Comparison of ENCODE assay signal across 18 mouse cellular contexts in the genomic region with DNA sequence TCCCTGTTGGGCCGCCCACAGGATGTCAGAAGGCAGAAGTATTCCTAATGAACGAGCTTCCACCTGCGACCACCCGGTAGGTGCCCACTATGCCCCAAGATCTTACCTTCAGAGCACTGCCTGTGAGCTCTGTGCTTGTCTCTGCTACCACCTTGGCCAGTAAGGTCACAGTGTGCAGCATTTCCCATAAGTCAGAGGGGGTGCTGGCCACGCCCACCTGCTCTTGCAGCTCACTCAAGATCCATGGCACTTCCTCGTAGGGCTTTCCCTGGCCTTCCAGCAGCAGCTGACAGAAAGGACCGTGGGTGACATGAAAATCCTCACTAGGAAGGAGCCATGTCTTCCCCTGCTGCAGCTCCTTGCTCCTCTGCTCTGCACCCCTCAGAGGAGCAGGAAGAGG. TPM values are rescaled to one million over a fixed set of nuclear protein-coding genes. Genes with fewer than 3 reads are reported as not detected.
DNase-seq lines count a peak whose midpoint lies in the region; ATAC-seq and TF ChIP-seq lines count a peak whose summit lies in the region.
"Had no signal": no experiment of that assay in that cellular context is flagged by ENCODE, and none has a peak within 500 bp of the region (broad histone marks: within the 10 kb centered on the region; RNA-seq: fewer than 3 reads in every experiment).

No protein-coding gene starts in this region.

- no peak overlapping the region for H3K27ac ChIP-seq in thymus, adult 2 months (ENCODE audit: control insufficient read depth, insufficient read depth, low read length)
- H3K27ac ChIP-seq in gastrocnemius, adult 2 months: no peak overlapping the region
- no peak overlapping the region for H3K27ac ChIP-seq in hindbrain, embryonic 16.5 days (ENCODE audit: low read depth, low read length)
- H3K27ac ChIP-seq: hindbrain, embryonic 13.5 days; liver, embryonic 14.5 days had no signal

- no peak overlapping the region for H3K4me2 ChIP-seq in hindbrain, embryonic 16.5 days (ENCODE audit: low read length)
- H3K4me2 ChIP-seq: hindbrain, embryonic 13.5 days had no signal

- DNase-seq in thymus, adult 2 months: peak; percentile 14
- DNase-seq in thymus, adult 18-20 months: no peak
- DNase-seq in ZHBTc4 (ENCODE audit: low read depth, low spot score): peak; percentile 80
- DNase-seq in lung, postnatal 36 days: peak; percentile 50
- DNase-seq in right cerebral cortex, postnatal 4 days: no peak
- DNase-seq in gastrocnemius, adult 2 months: no peak
- DNase-seq: cerebellum, adult 9-10 months; kidney, adult 9 months; midbrain, embryonic 14.5 days; retina, postnatal 1 day had no signal

- intact Hi-C loops in gastrocnemius, adult 2 months (cut with DNase I): no loop called here

- TF ChIP-seq CTCF in thymus, adult 2 months (IDR thresholded peaks at IDR 0.05; ENCODE audit: borderline replicate concordance, control insufficient read depth, extremely low read depth, insufficient read depth, low read length, poor library complexity): no peak
- TF ChIP-seq CTCF in gastrocnemius, adult 2 months (IDR thresholded peaks at IDR 0.05): no peak

- ATAC-seq in hindbrain, embryonic 16.5 days: no peak

- H3K9ac ChIP-seq in hindbrain, embryonic 16.5 days (ENCODE audit: low read depth, low read length): no peak overlapping the region
- H3K9ac ChIP-seq: hindbrain, embryonic 13.5 days; liver, embryonic 14.5 days had no signal

- peaks cover 4% of the 10 kb centered on the region; the same call in 1 of the 2 replicates for H3K4me1 ChIP-seq in thymus, adult 2 months (replicated peaks; ENCODE audit: control insufficient read depth, insufficient read depth, low read length)
- no peaks in the 10 kb centered on the region; the same call in 1 of the 2 replicates for H3K4me1 ChIP-seq in hindbrain, embryonic 16.5 days (ENCODE audit: control insufficient read depth, insufficient read depth, low read depth, low read length)
- H3K4me1 ChIP-seq: hindbrain, embryonic 13.5 days had no signal

- H3K27me3 ChIP-seq in thymus, adult 2 months (ENCODE audit: control insufficient read depth, insufficient read depth, low read length): no peaks in the 10 kb centered on the region
- no peaks in the 10 kb centered on the region for H3K27me3 ChIP-seq in hindbrain, embryonic 16.5 days (replicated peaks; ENCODE audit: control insufficient read depth, insufficient read depth, low read length)
- H3K27me3 ChIP-seq: hindbrain, embryonic 13.5 days had no signal

- no peaks in the 10 kb centered on the region for H3K9me3 ChIP-seq in hindbrain, embryonic 16.5 days (ENCODE audit: control insufficient read depth, low read length)
- H3K9me3 ChIP-seq: hindbrain, embryonic 13.5 days had no signal

- 32% methylated on average over 7 of the region's 7 CpGs for WGBS in thymus, adult 2 months
- WGBS in hindbrain, embryonic 16.5 days: 75% methylated on average over 7 of the region's 7 CpGs

- no peak overlapping the region for H3K4me3 ChIP-seq in thymus, adult 2 months (ENCODE audit: control insufficient read depth, insufficient read depth, low read length)
- no peak overlapping the region for H3K4me3 ChIP-seq in gastrocnemius, adult 2 months
- no peak overlapping the region for H3K4me3 ChIP-seq in hindbrain, embryonic 16.5 days (ENCODE audit: low read length)
- H3K4me3 ChIP-seq: hindbrain, embryonic 13.5 days had no signal

- no peak for TF ChIP-seq POLR2A in thymus, adult 2 months (IDR thresholded peaks at IDR 0.05; ENCODE audit: control insufficient read depth, extremely low read depth, insufficient read depth, low read length, poor library complexity)

- H3K36me3 ChIP-seq in thymus, adult 2 months (ENCODE audit: control insufficient read depth, insufficient read depth, low read length): no peaks in the 10 kb centered on the region
- no peaks in the 10 kb centered on the region for H3K36me3 ChIP-seq in hindbrain, embryonic 16.5 days (ENCODE audit: control insufficient read depth, insufficient read depth, low read length)
- H3K36me3 ChIP-seq: hindbrain, embryonic 13.5 days had no signal

RNA-seq across cellular contexts. Expression of a gene that starts 7.3 kb away (rescaled TPM):
- 0.30 and 0.31 TPM in 2 replicates for polyA plus RNA-seq in thymus, adult 2 months (2012; rRNA removed)
- total RNA-seq in gastrocnemius, adult 2 months (2021): not detected
- not detected in 2 replicates for polyA plus RNA-seq in hindbrain, embryonic 16.5 days (2015; fragmentation: Nextera tagmentation; extraction: Ambion mirVana)
- total RNA-seq: adrenal gland, adult 18-20 months; gastrocnemius, adult 18-20 months; layer of hippocampus, adult 8-10 months; left cerebral cortex, postnatal 25 days had no signal
- polyA plus RNA-seq: hindbrain, embryonic 13.5 days; midbrain, embryonic 14.5 days; neural tube, embryonic 11.5 days had no signal

RNA-seq across cellular contexts. Expression of a gene that starts 34.1 kb away (rescaled TPM):
- polyA plus RNA-seq in thymus, adult 2 months (2012; rRNA removed): 32.2 and 33.4 TPM in 2 replicates
- total RNA-seq in gastrocnemius, adult 2 months (2021): 10 to 100 TPM in 1 of 2 experiments, 1 to 10 TPM in 1; 8.3 to 11.4 TPM
- 26.5 and 29.8 TPM in 2 replicates for polyA plus RNA-seq in hindbrain, embryonic 16.5 days (2015; fragmentation: Nextera tagmentation; extraction: Ambion mirVana)

RNA-seq across cellular contexts. Expression of a gene that starts 43.2 kb away (rescaled TPM):
- polyA plus RNA-seq in thymus, adult 2 months (2012; rRNA removed): 111 and 140 TPM in 2 replicates
- 100 to 1,000 TPM; 340 to 569 TPM for total RNA-seq in gastrocnemius, adult 2 months (2021)
- 66.4 and 70.4 TPM in 2 replicates for polyA plus RNA-seq in hindbrain, embryonic 16.5 days (2015; fragmentation: Nextera tagmentation; extraction: Ambion mirVana)

RNA-seq across cellular contexts. Expression of a gene that starts 43.3 kb away (rescaled TPM):
- polyA plus RNA-seq in thymus, adult 2 months (2012; rRNA removed): 73.8 and 80.5 TPM in 2 replicates
- total RNA-seq in gastrocnemius, adult 2 months (2021): 100 to 1,000 TPM; 261 to 470 TPM
- 75.3 and 79.1 TPM in 2 replicates for polyA plus RNA-seq in hindbrain, embryonic 16.5 days (2015; fragmentation: Nextera tagmentation; extraction: Ambion mirVana)

Comparison
In these comparisons a context has a peak if more than half of its experiments do, and no peak if none do; other contexts are left out.
1. DNase-seq: peak in thymus, adult 2 months (single experiment), ZHBTc4 (single experiment) and lung, postnatal 36 days (single experiment); none in thymus, adult 18-20 months (0 of 2), right cerebral cortex, postnatal 4 days (single experiment) and gastrocnemius, adult 2 months (single experiment).